Mouse (Mus musculus) megakaryocyte, embryonic 14.5 days (primary cell): ENCODE data around the gene Sphk2. TPM values are rescaled to one million over a fixed set of nuclear protein-coding genes. Genes with fewer than 3 reads are reported as not detected.

ENCODE experiments used
- H3K27me3 ChIP-seq: replicated peaks from 2 replicates; pipeline ENCODE3; 2012; ENCODE audit warnings: inconsistent platforms
- H3K36me3 ChIP-seq: replicated peaks from 2 replicates; pipeline ENCODE3; 2012; ENCODE audit warnings: low read length, inconsistent platforms, mixed read lengths
- H3K4me1 ChIP-seq: 2 replicates; pipeline ENCODE4 v1.6.1; 2012; ENCODE audit warnings: inconsistent platforms
- H3K4me3 ChIP-seq: replicated peaks from 2 replicates; pipeline ENCODE3; 2012; ENCODE audit warnings: moderate library complexity, mild to moderate bottlenecking, inconsistent platforms
- H3K9me3 ChIP-seq: 2 replicates; pipeline ENCODE4 v1.6.1; 2012; ENCODE audit warnings: inconsistent platforms
- FLI1 ChIP-seq: IDR thresholded peaks from 2 replicates; pipeline ENCODE4 v1.6.1; 2012; ENCODE audit warnings: low read length, inconsistent platforms, mixed read lengths
- GATA1 ChIP-seq: IDR thresholded peaks from 3 replicates; pipeline ENCODE4 v1.6.1; 2012; ENCODE audit warnings: mixed read lengths, low read length, inconsistent platforms, borderline replicate concordance
- polyA plus RNA-seq: library from polyadenylated mRNA; stranded (reverse); fragments of >175 nt; gene quantifications from 2 replicates; pipeline ENCODE4 v1.2.3, GENCODE M21; 2012; ENCODE audit warnings: low replicate concordance; ENCODE audit not compliant: insufficient read depth

Gene Sphk2
- polyA plus RNA-seq, 1 experiment = 242 TPM

GRCm38 (mm10) chr7:45719180-45719579, 1.4 kb upstream of the Sphk2 start:
- peak overlapping the region; percentile 99 for H3K4me3 ChIP-seq
- peaks cover 65% of the 10 kb centered on the region for H3K4me1 ChIP-seq
- H3K9me3 ChIP-seq = no peaks in the 10 kb centered on the region
- H3K27me3 ChIP-seq = no peaks in the 10 kb centered on the region
- TF ChIP-seq GATA1 (no peak), FLI1 (no peak)
- H3K36me3 ChIP-seq = peaks cover 63% of the 10 kb centered on the region

- Histone ChIP-seq H3K4me1 (peaks cover 66% of the 10 kb centered on the region), H3K36me3 (peaks cover 63% of the 10 kb centered on the region), H3K9me3 (no peaks in the 10 kb centered on the region), H3K27me3 (no peaks in the 10 kb centered on the region), H3K4me3 (peak overlapping the region; percentile 99)
- TF ChIP-seq GATA1 = no peak
- no peak for TF ChIP-seq FLI1
Observed at GRCm38 (mm10) chr7:45718331-45718730, 529 bp upstream of the Sphk2 start.

- TF ChIP-seq FLI1 = no peak
- TF ChIP-seq GATA1 = no peak
- Histone ChIP-seq H3K9me3 (no peaks in the 10 kb centered on the region), H3K4me1 (peaks cover 71% of the 10 kb centered on the region), H3K36me3 (peaks cover 63% of the 10 kb centered on the region), H3K4me3 (peak overlapping the region; percentile 99), H3K27me3 (no peaks in the 10 kb centered on the region)
Observed at GRCm38 (mm10) chr7:45716952-45717917, 567 bp downstream of the Sphk2 start.

DNA sequence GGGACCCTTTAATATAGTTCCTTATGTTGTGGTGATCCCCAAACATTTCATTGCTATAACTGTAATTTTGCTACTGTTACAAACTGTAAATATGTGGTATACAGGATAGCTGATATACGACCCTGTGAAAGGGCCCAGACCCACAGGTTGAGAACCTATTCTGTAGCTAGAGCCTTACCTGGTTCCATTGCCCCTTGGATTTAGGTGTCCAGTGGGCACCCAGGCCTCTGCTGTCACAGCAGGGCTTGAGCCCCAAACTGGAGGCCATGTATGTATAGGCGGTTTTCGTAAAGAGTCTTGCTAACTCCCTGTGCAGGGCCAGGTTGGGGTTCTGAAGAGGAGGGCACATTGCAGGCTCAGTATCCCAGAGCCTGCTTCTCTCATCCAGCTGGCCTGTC, 1.3 kb downstream of the Sphk2 start:
- Histone ChIP-seq H3K9me3 (no peaks in the 10 kb centered on the region), H3K4me3 (peak overlapping the region; percentile 99), H3K4me1 (peaks cover 74% of the 10 kb centered on the region), H3K36me3 (peaks cover 63% of the 10 kb centered on the region), H3K27me3 (no peaks in the 10 kb centered on the region)
- TF ChIP-seq FLI1 = no peak

DNA sequence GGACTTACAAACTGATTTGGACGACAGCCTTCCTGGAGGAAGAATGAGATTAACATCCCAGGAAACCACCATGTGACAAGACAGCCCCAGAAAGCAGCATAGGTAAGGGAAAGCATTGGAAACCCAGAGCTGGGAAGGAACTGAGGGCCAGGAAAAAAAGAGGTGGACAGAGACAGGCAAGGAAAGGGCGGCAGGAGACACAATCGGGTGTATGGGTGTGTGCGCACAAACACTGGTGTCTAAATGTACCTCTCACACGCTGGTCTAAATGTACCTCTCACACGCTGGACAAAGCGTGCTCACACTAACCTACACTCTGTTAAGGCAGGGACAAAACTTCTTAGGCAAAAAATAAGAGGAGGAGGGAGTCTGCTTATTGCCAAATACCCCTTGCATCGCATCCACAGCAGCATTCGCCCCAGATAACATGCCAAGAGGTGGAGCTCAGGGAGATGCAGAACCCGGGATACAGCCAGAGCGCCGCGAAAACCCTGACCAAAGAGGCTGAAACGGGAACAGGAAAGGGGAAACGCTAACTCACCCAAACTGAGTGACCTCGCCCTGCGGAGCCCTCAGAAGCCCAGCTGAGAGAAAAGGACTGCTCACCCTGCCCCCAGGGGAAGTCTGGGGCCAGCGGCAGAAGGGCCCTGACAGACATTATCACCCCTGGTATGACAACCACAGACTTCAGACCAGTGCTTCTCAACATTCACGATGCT, 1.9 kb downstream of the Sphk2 start:
- TF ChIP-seq FLI1 = no peak
- Histone ChIP-seq H3K9me3 (no peaks in the 10 kb centered on the region), H3K4me1 (peaks cover 74% of the 10 kb centered on the region), H3K4me3 (peak overlapping the region; percentile 99), H3K27me3 (no peaks in the 10 kb centered on the region), H3K36me3 (peaks cover 63% of the 10 kb centered on the region)

DNA sequence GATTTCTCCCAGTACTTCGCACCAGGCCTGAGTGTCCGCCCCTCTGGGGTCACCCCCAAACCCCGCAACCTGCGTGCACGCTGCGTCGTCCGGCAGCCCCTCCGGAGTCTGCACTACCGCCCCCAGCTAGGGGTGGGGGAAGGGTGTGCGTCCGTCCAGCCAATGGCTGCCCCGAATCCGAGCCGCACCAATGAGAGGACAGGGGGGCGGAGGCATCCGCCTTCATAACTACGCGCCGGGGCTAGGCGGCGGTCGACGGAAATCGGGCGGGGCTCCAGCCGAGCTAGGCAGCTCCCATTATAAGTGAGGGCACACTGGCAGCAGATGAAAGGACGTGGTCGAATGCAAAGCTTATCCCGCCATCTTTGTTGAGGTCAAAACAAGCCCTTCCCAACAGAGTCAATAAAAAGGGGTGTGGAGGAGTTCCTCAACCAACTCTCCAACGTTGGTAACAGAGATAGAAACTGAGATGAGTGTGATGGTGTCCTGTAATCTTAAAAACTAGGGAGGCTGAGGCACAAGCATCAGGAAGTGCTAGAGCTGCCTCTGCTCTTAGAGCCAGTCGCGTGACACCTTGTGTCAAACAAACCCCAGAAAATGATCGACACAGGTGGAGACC, 2.6 kb downstream of the Sphk2 start, which contains the start of gene Rpl18:
TSS of gene Rpl18 (plus strand) at position 368 of the 619 bp plus-strand sequence.
- Histone ChIP-seq H3K4me1 (peaks cover 74% of the 10 kb centered on the region), H3K9me3 (no peaks in the 10 kb centered on the region), H3K27me3 (no peaks in the 10 kb centered on the region), H3K36me3 (peaks cover 63% of the 10 kb centered on the region), H3K4me3 (peak within 1 kb of the TSS; percentile 99)
- TF ChIP-seq GATA1 = no peak; the same call in 2 of the 3 replicates
- no peak for TF ChIP-seq FLI1

- Histone ChIP-seq H3K4me1 (peaks cover 74% of the 10 kb centered on the region), H3K4me3 (peak overlapping the region; percentile 99), H3K36me3 (peaks cover 63% of the 10 kb centered on the region), H3K27me3 (no peaks in the 10 kb centered on the region), H3K9me3 (no peaks in the 10 kb centered on the region)
- TF ChIP-seq GATA1 (no peak), FLI1 (no peak)
Observed at GRCm38 (mm10) chr7:45714630-45715089, 3.1 kb downstream of the Sphk2 start.

DNA sequence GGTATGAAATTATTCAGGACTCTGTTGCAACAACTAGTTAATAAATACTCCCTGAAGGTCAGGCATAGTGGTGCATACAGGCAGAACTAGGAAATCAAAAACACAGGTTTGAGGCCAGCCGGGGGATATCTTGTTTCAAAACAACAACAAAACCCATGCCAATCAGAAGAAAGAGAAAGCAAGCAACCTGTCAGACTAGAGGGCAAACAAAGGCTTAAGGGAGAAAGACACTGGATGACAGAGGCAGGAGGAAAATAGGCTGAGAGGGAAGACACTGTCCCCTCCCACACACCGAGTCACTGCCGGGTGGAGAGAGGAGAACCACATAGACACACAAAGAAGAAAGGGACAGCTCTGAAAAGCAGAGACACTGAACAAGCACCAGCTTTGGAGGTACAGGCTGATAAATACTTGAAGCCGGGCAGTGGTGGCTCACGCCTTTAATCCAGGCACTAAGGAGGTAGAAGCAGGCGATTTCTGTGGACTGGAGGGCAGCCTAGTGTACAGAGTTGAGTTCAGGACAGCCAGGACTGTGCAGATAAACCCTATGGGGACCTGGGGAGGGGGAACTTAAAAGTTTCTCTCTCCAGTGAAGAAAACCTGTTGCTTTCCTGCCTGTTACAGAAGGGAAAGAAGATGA, 3.8 kb downstream of the Sphk2 start:
- peaks cover 74% of the 10 kb centered on the region for H3K4me1 ChIP-seq
- peak overlapping the region; percentile 99 for H3K4me3 ChIP-seq
- no peaks in the 10 kb centered on the region for H3K9me3 ChIP-seq
- TF ChIP-seq GATA1 = no peak
- TF ChIP-seq FLI1 = no peak
- no peaks in the 10 kb centered on the region for H3K27me3 ChIP-seq
- H3K36me3 ChIP-seq = peaks cover 63% of the 10 kb centered on the region

DNA sequence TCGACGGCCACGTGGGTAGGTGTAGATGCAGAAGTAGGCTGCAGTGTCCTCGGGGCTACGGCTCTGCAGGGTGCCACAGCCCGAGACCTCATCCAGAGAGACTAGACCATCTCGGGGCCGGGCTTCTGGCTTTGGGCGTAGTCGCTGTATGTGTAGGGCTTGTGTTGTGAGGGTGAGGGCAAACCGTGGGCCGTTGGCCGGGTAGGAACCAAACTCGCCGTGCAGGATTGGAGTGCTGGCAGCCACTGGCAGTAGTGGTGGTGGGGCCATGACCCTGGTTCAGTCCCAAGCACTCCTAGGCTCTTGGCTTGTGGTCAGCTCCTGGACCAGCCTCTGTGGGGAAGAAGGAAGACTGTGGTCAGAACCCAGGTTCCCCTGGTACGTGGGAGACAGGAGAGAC, 4.4 kb downstream of the Sphk2 start:
- peaks cover 77% of the 10 kb centered on the region for H3K4me1 ChIP-seq

More for the DNA sequence above, 4.4 kb downstream of the Sphk2 start:
- H3K4me3 ChIP-seq = peak overlapping the region; percentile 99
- TF ChIP-seq GATA1 = no peak
- TF ChIP-seq FLI1 = no peak
- H3K27me3 ChIP-seq = no peaks in the 10 kb centered on the region
- H3K9me3 ChIP-seq = no peaks in the 10 kb centered on the region
- peaks cover 65% of the 10 kb centered on the region for H3K36me3 ChIP-seq
